Mouse (Mus musculus): Measurements from ENCODE around the gene Bglap2.
A peak's percentile ranks its signal among the peaks of the same experiment; 100 is the strongest.
"Not testable (repeated sequence)": the region's sequence is repeated elsewhere in the genome, so short reads cannot be mapped to it uniquely, and the experiment has no call there.

Bglap2 gene

GRCm38 (mm10) chr3:88393776-88394375, 15.4 kb upstream of the Bglap2 start:
- no peak for DNase-seq (ENCODE audit: inconsistent ontology term)

- DNase-seq (ENCODE audit: inconsistent ontology term) = no peak
Measured at GRCm38 (mm10) chr3:88384364-88384763, 5.9 kb upstream of the Bglap2 start, which contains the start of gene Bglap. TSS of gene Bglap (minus strand) at chr3:88384464.

- DNase-seq (ENCODE audit: inconsistent ontology term) = not testable (repeated sequence)
Measured at GRCm38 (mm10) chr3:88382383-88382782, 3.9 kb upstream of the Bglap2 start.

- peak; percentile 23 for DNase-seq (ENCODE audit: inconsistent ontology term)
Measured at GRCm38 (mm10) chr3:88381389-88382315, 3.2 kb upstream of the Bglap2 start.

- not testable (repeated sequence) for DNase-seq (ENCODE audit: inconsistent ontology term)
Measured at GRCm38 (mm10) chr3:88376644-88377043, 1.9 kb downstream of the Bglap2 start.

- peak; percentile 33 for DNase-seq (ENCODE audit: inconsistent ontology term)
Measured at GRCm38 (mm10) chr3:88375750-88376626, 2.5 kb downstream of the Bglap2 start.

- DNase-seq (ENCODE audit: inconsistent ontology term) = not testable (repeated sequence)
Measured at GRCm38 (mm10) chr3:88372643-88373042, 5.9 kb downstream of the Bglap2 start, which contains the start of gene Bglap3. TSS of gene Bglap3 (minus strand) at chr3:88372743.

GRCm38 (mm10) chr3:88368511-88368910, 10.0 kb downstream of the Bglap2 start:
- DNase-seq (ENCODE audit: inconsistent ontology term) = not testable (repeated sequence)

- DNase-seq (ENCODE audit: inconsistent ontology term) = not testable (repeated sequence)
Measured at GRCm38 (mm10) chr3:88367517-88367916, 11.0 kb downstream of the Bglap2 start.

GRCm38 (mm10) chr3:88366830-88367428, 11.6 kb downstream of the Bglap2 start:
- not testable (repeated sequence) for DNase-seq (ENCODE audit: inconsistent ontology term)

GRCm38 (mm10) chr3:88365705-88366361, 12.7 kb downstream of the Bglap2 start:
- DNase-seq (ENCODE audit: inconsistent ontology term) = no peak

- peak; percentile 89 for DNase-seq (ENCODE audit: inconsistent ontology term)
Measured at GRCm38 (mm10) chr3:88364337-88364736, 14.2 kb downstream of the Bglap2 start, which contains the start of gene Paqr6. TSS of gene Paqr6 (plus strand) at chr3:88364584.

GRCm38 (mm10) chr3:88363700-88364099, 14.8 kb downstream of the Bglap2 start:
- DNase-seq (ENCODE audit: inconsistent ontology term) = peak; percentile 68

GRCm38 (mm10) chr3:88361612-88362313, 16.7 kb downstream of the Bglap2 start:
- no peak for DNase-seq (ENCODE audit: inconsistent ontology term)

GRCm38 (mm10) chr3:88361096-88361495, 17.4 kb downstream of the Bglap2 start:
- DNase-seq (ENCODE audit: inconsistent ontology term) = no peak

- no peak for DNase-seq (ENCODE audit: inconsistent ontology term)
Measured at GRCm38 (mm10) chr3:88359989-88360388, 18.5 kb downstream of the Bglap2 start.

GRCm38 (mm10) chr3:88359584-88359983, 18.9 kb downstream of the Bglap2 start:
- no peak for DNase-seq (ENCODE audit: inconsistent ontology term)

GRCm38 (mm10) chr3:88354396-88355165, 23.9 kb downstream of the Bglap2 start:
- DNase-seq (ENCODE audit: inconsistent ontology term) = no peak

- DNase-seq (ENCODE audit: inconsistent ontology term) = no peak
Measured at GRCm38 (mm10) chr3:88352907-88353306, 25.6 kb downstream of the Bglap2 start.
